ENCODE assay signal across 9 mouse cellular contexts in the genomic region with DNA sequence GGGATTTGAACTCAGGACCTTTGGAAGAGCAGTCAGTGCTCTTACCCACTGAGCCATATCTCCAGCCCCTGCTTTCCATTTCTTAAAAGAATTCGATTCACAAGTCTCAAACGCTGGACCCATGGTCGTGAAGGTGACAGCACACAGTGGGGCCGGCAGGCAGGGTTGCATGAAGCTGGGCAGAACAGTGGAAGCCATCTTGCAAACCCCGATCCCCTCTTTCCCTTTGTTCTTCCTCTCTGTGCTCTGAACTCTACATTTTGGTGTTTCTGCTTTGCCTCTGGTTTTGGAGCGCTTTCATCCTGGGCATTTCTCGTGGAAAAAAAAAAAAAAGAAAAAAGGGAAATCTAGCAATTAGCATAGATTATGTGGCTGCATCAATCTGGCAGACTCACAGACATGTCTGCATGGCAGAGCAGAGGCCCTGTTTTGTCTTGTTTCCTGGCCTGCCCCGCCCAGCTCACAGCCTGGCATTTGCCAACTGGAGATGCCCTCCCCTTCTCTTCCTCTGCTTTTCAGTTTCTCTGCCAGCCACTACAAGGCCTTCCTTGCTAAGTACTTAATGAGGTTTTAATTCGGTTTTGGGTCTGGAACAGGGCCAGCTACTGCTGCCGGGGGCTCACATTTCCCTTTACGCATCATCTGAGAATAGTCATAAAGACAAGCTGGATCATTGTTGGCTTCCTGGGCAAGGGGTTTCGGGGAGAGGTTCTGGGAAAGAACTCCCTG. TPM values are rescaled to one million over a fixed set of nuclear protein-coding genes. Genes with fewer than 3 reads are reported as not detected.
DNase-seq lines count a peak whose midpoint lies in the region; ATAC-seq lines count a peak whose summit lies in the region.
"Had no signal": no experiment of that assay in that cellular context is flagged by ENCODE, and none has a peak within 500 bp of the region (broad histone marks: within the 10 kb centered on the region; RNA-seq: fewer than 3 reads in every experiment).

No protein-coding gene starts in this region.

- DNase-seq in frontal cortex, postnatal 14 days (ENCODE audit: low spot score in 2 of 2) = no peak
- DNase-seq in midbrain, embryonic 10.5 days (ENCODE audit: low spot score) = no peak
- DNase-seq in midbrain, embryonic 11.5 days (ENCODE audit: low spot score, missing footprints) = no peak
- DNase-seq in retina, postnatal 7 days (ENCODE audit: low read depth, low spot score) = peak; percentile 56
- no peak for DNase-seq in liver, embryonic 11.5 days (ENCODE audit: low spot score)
- DNase-seq in B cell, adult 2 months = no peak

- peak; percentile 39; the same call in 1 of the 2 replicates for ATAC-seq in frontal cortex, adult (ENCODE audit: low TSS enrichment)
- no peak for ATAC-seq in midbrain, embryonic 11.5 days (ENCODE audit: low FRiP score)
- peak; percentile 67 for ATAC-seq in hindbrain, embryonic 12.5 days (ENCODE audit: low FRiP score)
- ATAC-seq in liver, embryonic 11.5 days (replicated peaks; ENCODE audit: low FRiP score) = no peak

- H3K27me3 ChIP-seq in midbrain, embryonic 10.5 days (ENCODE audit: low read depth, poor library complexity, severe bottlenecking) = no peaks in the 10 kb centered on the region
- H3K27me3 ChIP-seq in midbrain, embryonic 11.5 days (ENCODE audit: control insufficient read depth, insufficient read depth, low read length) = no peaks in the 10 kb centered on the region
- no peaks in the 10 kb centered on the region for H3K27me3 ChIP-seq in hindbrain, embryonic 12.5 days
- H3K27me3 ChIP-seq in liver, embryonic 11.5 days (replicated peaks; ENCODE audit: control insufficient read depth, insufficient read depth, low read length) = no peaks in the 10 kb centered on the region

- peak overlapping the region; percentile 7; the same call in 1 of the 2 replicates for H3K27ac ChIP-seq in midbrain, embryonic 10.5 days (replicated peaks)
- no peak overlapping the region for H3K27ac ChIP-seq in midbrain, embryonic 11.5 days (ENCODE audit: low read depth, low read length)
- peak overlapping the region; percentile 45; the same call in 1 of the 2 replicates for H3K27ac ChIP-seq in hindbrain, embryonic 12.5 days
- no peak overlapping the region for H3K27ac ChIP-seq in liver, embryonic 11.5 days (ENCODE audit: low read depth, low read length)

- H3K4me1 ChIP-seq in midbrain, embryonic 10.5 days = peaks cover 28% of the 10 kb centered on the region
- H3K4me1 ChIP-seq in midbrain, embryonic 11.5 days (ENCODE audit: control insufficient read depth, insufficient read depth, low read length) = 0 out of 2 replicates have a peak, but pooled peaks cover 4% of the 10 kb centered on the region
- peaks cover 28% of the 10 kb centered on the region for H3K4me1 ChIP-seq in hindbrain, embryonic 12.5 days
- H3K4me1 ChIP-seq in liver, embryonic 11.5 days (replicated peaks; ENCODE audit: control insufficient read depth, insufficient read depth, low read length) = no peaks in the 10 kb centered on the region
- H3K4me1 ChIP-seq: megakaryocyte, embryonic 14.5 days had no signal

- H3K4me3 ChIP-seq in midbrain, embryonic 10.5 days = no peak overlapping the region
- H3K4me3 ChIP-seq in midbrain, embryonic 11.5 days (ENCODE audit: low read depth, low read length) = no peak overlapping the region
- no peak overlapping the region for H3K4me3 ChIP-seq in hindbrain, embryonic 12.5 days
- H3K4me3 ChIP-seq in liver, embryonic 11.5 days (ENCODE audit: low read depth, low read length) = no peak overlapping the region
- H3K4me3 ChIP-seq: megakaryocyte, embryonic 14.5 days had no signal

- no peak overlapping the region for H3K9ac ChIP-seq in midbrain, embryonic 11.5 days (ENCODE audit: low read length)
- no peak overlapping the region for H3K9ac ChIP-seq in hindbrain, embryonic 12.5 days
- H3K9ac ChIP-seq in liver, embryonic 11.5 days (ENCODE audit: low read depth, low read length) = no peak overlapping the region

- H3K36me3 ChIP-seq in midbrain, embryonic 10.5 days = peaks cover 68% of the 10 kb centered on the region
- H3K36me3 ChIP-seq in midbrain, embryonic 11.5 days (ENCODE audit: control insufficient read depth, insufficient read depth, low read length) = peaks cover 2% of the 10 kb centered on the region; the same call in 1 of the 2 replicates
- peaks cover 22% of the 10 kb centered on the region for H3K36me3 ChIP-seq in hindbrain, embryonic 12.5 days
- H3K36me3 ChIP-seq in liver, embryonic 11.5 days (ENCODE audit: control insufficient read depth, insufficient read depth, low read length) = no peaks in the 10 kb centered on the region

- WGBS in midbrain, embryonic 10.5 days = 91% methylated on average over 12 of the region's 12 CpGs
- 94% methylated on average over 12 of the region's 12 CpGs for WGBS in midbrain, embryonic 11.5 days
- WGBS in hindbrain, embryonic 12.5 days = 71% methylated on average over 12 of the region's 12 CpGs
- WGBS in liver, embryonic 11.5 days = 79% methylated on average over 12 of the region's 12 CpGs

- no peaks in the 10 kb centered on the region for H3K9me3 ChIP-seq in midbrain, embryonic 10.5 days (replicated peaks)
- H3K9me3 ChIP-seq in midbrain, embryonic 11.5 days (ENCODE audit: control insufficient read depth, low read length) = no peaks in the 10 kb centered on the region
- H3K9me3 ChIP-seq in hindbrain, embryonic 12.5 days (replicated peaks) = no peaks in the 10 kb centered on the region
- H3K9me3 ChIP-seq in liver, embryonic 11.5 days (ENCODE audit: control insufficient read depth, low read length) = no peaks in the 10 kb centered on the region

- no peak overlapping the region for H3K4me2 ChIP-seq in midbrain, embryonic 11.5 days
- H3K4me2 ChIP-seq in hindbrain, embryonic 12.5 days (replicated peaks) = no peak overlapping the region
- H3K4me2 ChIP-seq in liver, embryonic 11.5 days = no peak overlapping the region

RNA-seq across cellular contexts. Expression of a gene that starts 57.5 kb away (rescaled TPM):
- polyA plus RNA-seq in midbrain, embryonic 10.5 days (2016; fragmentation: Nextera tagmentation; extraction: Ambion mirVana) = 665 and 916 TPM in 2 replicates
- 911 and 979 TPM in 2 replicates for polyA plus RNA-seq in midbrain, embryonic 11.5 days (2014; fragmentation: Nextera tagmentation; extraction: Ambion mirVana)
- polyA plus RNA-seq in hindbrain, embryonic 12.5 days (2016; fragmentation: Nextera tagmentation; extraction: Ambion mirVana) = 1,280 and 1,328 TPM in 2 replicates
- 32.6 and 39.6 TPM in 2 replicates for polyA plus RNA-seq in liver, embryonic 11.5 days (2014; fragmentation: Nextera tagmentation; extraction: Ambion mirVana)

Comparison
In these comparisons a context has a peak if more than half of its experiments do, and no peak if none do; other contexts are left out.
1. H3K27ac ChIP-seq: peak in midbrain, embryonic 10.5 days (single experiment) and hindbrain, embryonic 12.5 days (single experiment); none in midbrain, embryonic 11.5 days (single experiment) and liver, embryonic 11.5 days (single experiment).
2. ATAC-seq: peak in frontal cortex, adult (single experiment) and hindbrain, embryonic 12.5 days (single experiment); none in midbrain, embryonic 11.5 days (single experiment) and liver, embryonic 11.5 days (single experiment).
3. RNA of a gene that starts 57.5 kb away (polyA plus RNA-seq): 1,280 to 1,328 TPM in hindbrain, embryonic 12.5 days, 911 to 979 TPM in midbrain, embryonic 11.5 days and 665 to 916 TPM in midbrain, embryonic 10.5 days; 32.6 to 39.6 TPM in liver, embryonic 11.5 days; every median in the first group is over 10 times any median in the second.